In the genomic region with DNA sequence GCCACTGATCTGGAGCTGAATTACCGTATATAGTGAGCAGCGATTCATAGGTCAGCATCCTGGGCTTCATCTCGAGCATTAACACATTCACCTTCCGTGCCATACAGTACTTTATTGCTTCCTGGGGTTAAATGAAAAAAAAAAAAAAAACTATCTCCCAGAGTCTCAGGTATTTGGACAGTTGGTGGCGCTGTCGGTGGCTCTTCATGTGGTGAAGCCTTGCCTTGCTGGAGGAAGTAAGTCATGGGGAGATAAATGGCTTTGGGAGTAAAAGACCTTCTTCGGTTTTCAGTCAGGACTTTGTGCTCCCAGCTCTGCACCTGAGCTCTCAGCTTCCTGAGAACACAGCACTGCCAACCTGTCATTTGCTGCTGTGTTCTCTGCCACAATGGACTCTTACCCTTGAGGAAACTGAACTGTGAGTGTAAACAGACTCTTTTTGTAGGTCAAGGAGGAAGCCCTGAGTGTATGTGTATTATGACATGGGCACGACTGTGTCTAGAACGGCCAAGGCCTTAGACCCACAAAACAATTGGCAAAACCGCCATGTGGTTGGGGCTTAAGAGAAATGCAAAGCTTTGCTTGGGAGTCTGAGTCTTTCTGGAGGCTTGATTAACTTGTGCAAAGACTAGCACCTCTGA, we compare ENCODE assay signal across 14 mouse cellular contexts. TPM values are rescaled to one million over a fixed set of nuclear protein-coding genes. Genes with fewer than 3 reads are reported as not detected.
DNase-seq lines count a peak whose midpoint lies in the region; TF ChIP-seq lines count a peak whose summit lies in the region.
"Had no signal": no experiment of that assay in that cellular context is flagged by ENCODE, and none has a peak within 500 bp of the region (broad histone marks: within the 10 kb centered on the region; RNA-seq: fewer than 3 reads in every experiment).

A gene (plus strand): TSS at position 214 of the 641 bp plus-strand sequence.

- intact Hi-C loops in gastrocnemius, adult 2 months (cut with DNase I), result loop anchor here (5.0 kb wide), 1 partner anchor 772 kb away; no protein-coding TSS in a partner anchor
- intact Hi-C loops in gastrocnemius, postnatal 36 days (cut with DNase I), result loop anchor here (5.0 kb wide), 1 partner anchor 772 kb away; no protein-coding TSS in a partner anchor

- DNase-seq in gastrocnemius, adult 2 months, result no peak
- no peak for DNase-seq in gastrocnemius, postnatal 36 days
- DNase-seq in lung, postnatal 14 days, result peak; percentile 1
- DNase-seq in lung, postnatal 10 days, result no peak
- peak; percentile 69 for DNase-seq in ZHBTc4 (ENCODE audit: low read depth, low spot score)
- DNase-seq in thymus, postnatal 0 days (ENCODE audit: low spot score), result peak; percentile 72
- DNase-seq in layer of hippocampus, postnatal 14 days (ENCODE audit: low spot score in 2 of 2), result no peak
- no peak for DNase-seq in ovary, postnatal 14 days (ENCODE audit: low spot score)
- DNase-seq: retina, postnatal 1 day had no signal

- H3K27ac ChIP-seq in gastrocnemius, adult 2 months, result no peak within 1 kb of the TSS
- H3K27ac ChIP-seq: heart, embryonic 15.5 days; left cerebral cortex, adult 2 months; limb, embryonic 15.5 days had no signal

- no peak within 1 kb of the TSS for H3K4me3 ChIP-seq in gastrocnemius, adult 2 months
- H3K4me3 ChIP-seq: heart, embryonic 15.5 days; left cerebral cortex, adult 2 months; limb, embryonic 15.5 days had no signal

- TF ChIP-seq CTCF in gastrocnemius, adult 2 months (IDR thresholded peaks at IDR 0.05), result peak; percentile 5; the same call in 1 of the 2 replicates

RNA-seq across cellular contexts. Expression of the gene that starts here (rescaled TPM):
- not detected for total RNA-seq in gastrocnemius, adult 2 months (2021)
- not detected for total RNA-seq in gastrocnemius, postnatal 36 days (2021)
- polyA plus RNA-seq in thymus, postnatal 0 days (2015; fragmentation: Nextera tagmentation; extraction: Ambion mirVana), result 0.73 TPM in 1 of 2 replicates, not detected in the other
- not detected for total RNA-seq in layer of hippocampus, postnatal 14 days (2021)
- total RNA-seq: left cerebral cortex, adult 2 months had no signal
- polyA plus RNA-seq: heart, embryonic 15.5 days; inflammation-experienced regulatory T-cells, adult 6 months; limb, embryonic 15.5 days; neural tube, embryonic 11.5 days had no signal

Comparison
In these comparisons a context has a peak if more than half of its experiments do, and no peak if none do; other contexts are left out.
1. DNase-seq: peak in lung, postnatal 14 days (single experiment) and ZHBTc4 (single experiment); none in gastrocnemius, adult 2 months (single experiment), gastrocnemius, postnatal 36 days (0 of 2), lung, postnatal 10 days (single experiment), layer of hippocampus, postnatal 14 days (0 of 2) and ovary, postnatal 14 days (single experiment).
2. Peak in DNase-seq in thymus, postnatal 0 days; RNA of the gene not detected or under 1 TPM.